Mouse (Mus musculus): ENCODE measurements around the gene Ppa2. TPM values are rescaled to one million over a fixed set of nuclear protein-coding genes. Genes with fewer than 3 reads are reported as not detected.

Gene Ppa2
- polyA plus RNA-seq, 1 experiment from 2014 or later = 20.2 TPM

DNA sequence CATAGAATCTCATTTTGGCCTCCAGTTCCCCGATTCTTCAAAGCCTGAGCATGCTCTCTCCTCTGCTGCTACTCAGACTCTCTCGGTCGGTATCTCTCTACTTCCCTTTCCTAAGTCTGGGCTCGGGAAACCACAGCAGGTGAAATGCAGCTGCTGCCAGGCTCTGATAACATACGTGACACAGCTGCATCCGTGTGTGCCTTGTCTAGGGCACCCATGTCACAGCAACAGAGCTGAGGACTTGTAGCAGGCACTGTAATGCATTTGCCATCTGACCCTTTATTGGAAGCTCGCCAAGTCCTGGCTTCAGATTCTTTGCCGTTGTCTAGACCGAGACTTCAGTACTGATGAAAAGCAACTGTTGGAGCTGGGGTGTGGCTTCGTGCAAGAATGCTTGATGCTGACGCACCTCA, 29.5 kb downstream of the Ppa2 start:
- Histone ChIP-seq H3K27ac (no peak overlapping the region), H3K4me3 (ENCODE audit: inconsistent target) (no peak overlapping the region), H3K79me2 (ENCODE audit: inconsistent target) (no peaks in the 10 kb centered on the region), H3K36me3 (ENCODE audit: inconsistent target) (no peaks in the 10 kb centered on the region)
- 32% methylated on average over 10 of the region's 11 CpGs for WGBS (ENCODE audit: missing documents)

DNA sequence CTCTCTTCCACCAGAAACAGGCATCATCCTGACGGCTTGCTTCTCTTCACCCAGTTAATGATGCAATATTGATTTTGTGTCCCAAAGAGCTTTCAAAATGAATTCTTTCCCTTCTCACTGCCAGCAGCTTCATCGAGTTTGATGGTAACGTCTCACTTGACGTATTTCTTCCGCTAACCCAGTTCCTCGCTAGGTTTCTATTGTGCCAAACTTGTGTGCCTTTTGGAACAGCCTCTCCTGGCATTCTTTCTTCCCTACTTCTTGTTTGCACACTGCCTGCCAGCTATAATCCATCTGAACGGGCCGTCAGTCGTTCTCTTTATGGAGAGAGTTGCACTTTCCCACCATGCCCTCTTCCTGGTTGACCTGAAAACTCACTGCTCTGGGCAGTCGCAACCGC, 31.2 kb downstream of the Ppa2 start:
- Histone ChIP-seq H3K36me3 (ENCODE audit: inconsistent target) (no peaks in the 10 kb centered on the region), H3K4me3 (ENCODE audit: inconsistent target) (no peak overlapping the region), H3K79me2 (ENCODE audit: inconsistent target) (no peaks in the 10 kb centered on the region), H3K27ac (no peak overlapping the region)
- 97% methylated on average over 11 of the region's 11 CpGs for WGBS (ENCODE audit: missing documents)

DNA sequence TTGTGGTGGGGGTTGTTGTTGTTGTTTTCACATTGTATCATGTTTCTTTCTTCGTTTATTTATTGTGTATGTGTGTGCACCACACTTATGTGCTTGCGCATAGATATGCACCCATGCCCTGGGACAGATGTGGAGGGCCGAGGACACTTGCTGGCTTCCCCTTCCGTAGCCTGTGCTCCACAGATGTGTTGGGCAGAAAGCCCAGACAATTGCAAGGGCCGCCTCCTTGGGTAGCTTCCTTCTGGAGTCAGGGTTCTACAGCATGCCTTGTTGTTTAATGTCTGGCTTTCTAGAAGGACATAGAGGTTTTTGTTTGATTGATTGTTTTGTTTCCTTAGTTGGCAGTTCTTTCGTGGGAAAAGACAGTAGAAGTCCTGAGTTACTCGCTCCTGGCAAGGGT, 37.6 kb downstream of the Ppa2 start:
- Histone ChIP-seq H3K79me2 (ENCODE audit: inconsistent target) (no peaks in the 10 kb centered on the region), H3K4me3 (ENCODE audit: inconsistent target) (no peak overlapping the region), H3K27ac (no peak overlapping the region), H3K36me3 (ENCODE audit: inconsistent target) (no peaks in the 10 kb centered on the region)
- 54% methylated on average over 7 of the region's 7 CpGs for WGBS (ENCODE audit: missing documents)

DNA sequence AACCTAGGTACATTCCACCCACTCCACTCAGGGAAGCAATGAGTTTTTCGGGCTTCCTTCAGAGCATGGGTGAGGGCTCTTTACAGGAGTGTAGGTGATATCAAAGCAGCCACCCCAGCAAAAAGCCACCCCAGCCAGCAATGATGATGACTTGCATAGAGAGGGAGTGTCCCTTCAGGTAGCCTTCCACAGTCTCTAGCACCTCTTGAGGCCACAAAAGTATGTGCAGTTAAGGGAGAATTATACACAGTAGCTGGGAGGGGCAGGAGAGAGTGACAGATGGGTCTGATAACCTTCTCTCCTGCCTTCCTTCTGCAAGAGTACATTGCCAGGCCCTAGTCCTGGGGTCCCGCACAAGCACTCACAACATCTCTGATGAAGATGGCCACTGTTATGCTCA, 38.9 kb downstream of the Ppa2 start:
- 95% methylated on average over 2 of the region's 2 CpGs for WGBS (ENCODE audit: missing documents)
- Histone ChIP-seq H3K79me2 (ENCODE audit: inconsistent target) (no peaks in the 10 kb centered on the region), H3K27ac (no peak overlapping the region), H3K4me3 (ENCODE audit: inconsistent target) (no peak overlapping the region), H3K36me3 (ENCODE audit: inconsistent target) (no peaks in the 10 kb centered on the region)

DNA sequence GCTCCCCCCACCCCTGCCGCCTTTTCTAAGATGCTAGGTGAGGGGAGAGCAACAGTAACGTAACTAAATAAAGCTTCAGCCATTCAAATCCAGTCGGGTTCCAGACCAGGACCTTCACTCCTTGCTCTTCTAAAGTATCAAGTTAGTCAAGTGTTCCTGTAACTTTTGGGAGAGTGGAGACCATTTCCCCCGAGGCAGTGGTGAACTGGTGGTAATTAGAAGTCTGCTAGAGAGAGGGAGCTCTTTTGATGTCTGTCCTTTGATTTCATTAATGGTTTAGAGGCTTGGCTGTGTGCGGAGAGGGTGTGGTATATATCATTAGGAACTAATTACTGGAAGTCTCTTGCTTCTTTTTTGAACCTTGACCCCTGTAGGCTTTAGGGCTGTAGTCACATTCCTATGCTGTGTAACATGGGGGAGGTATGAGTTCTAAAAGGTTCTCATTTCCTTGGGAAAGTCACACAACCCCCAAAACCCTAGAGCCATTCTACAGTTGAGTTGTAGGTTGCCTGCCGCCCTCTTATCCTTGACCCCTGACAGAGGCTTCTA, 47.6 kb downstream of the Ppa2 start:
- Histone ChIP-seq H3K79me2 (ENCODE audit: inconsistent target) (no peaks in the 10 kb centered on the region), H3K4me3 (ENCODE audit: inconsistent target) (no peak overlapping the region), H3K36me3 (ENCODE audit: inconsistent target) (no peaks in the 10 kb centered on the region), H3K27ac (no peak overlapping the region)
- WGBS (ENCODE audit: missing documents) = 93% methylated on average over 6 of the region's 6 CpGs

DNA sequence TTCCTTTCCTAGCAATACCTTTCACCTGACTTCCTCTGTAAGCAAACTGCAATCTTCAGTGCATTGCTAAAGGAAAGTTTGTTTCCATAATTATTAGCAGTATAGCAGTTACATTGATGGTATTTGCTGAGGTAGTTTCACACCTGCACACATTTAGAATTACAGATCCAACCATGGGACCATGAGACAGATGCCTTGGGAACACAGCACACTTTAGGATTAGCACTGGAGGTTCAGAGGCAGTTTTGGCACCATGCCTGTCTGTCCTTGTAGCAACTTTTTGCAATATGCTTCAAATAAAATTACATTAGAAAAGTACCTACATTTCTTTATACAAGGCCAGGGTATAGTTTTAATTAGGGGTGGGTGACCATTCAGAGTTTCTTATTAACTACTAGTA, 48.1 kb downstream of the Ppa2 start:
- Histone ChIP-seq H3K27ac (no peak overlapping the region), H3K79me2 (ENCODE audit: inconsistent target) (no peaks in the 10 kb centered on the region), H3K4me3 (ENCODE audit: inconsistent target) (no peak overlapping the region), H3K36me3 (ENCODE audit: inconsistent target) (no peaks in the 10 kb centered on the region)

DNA sequence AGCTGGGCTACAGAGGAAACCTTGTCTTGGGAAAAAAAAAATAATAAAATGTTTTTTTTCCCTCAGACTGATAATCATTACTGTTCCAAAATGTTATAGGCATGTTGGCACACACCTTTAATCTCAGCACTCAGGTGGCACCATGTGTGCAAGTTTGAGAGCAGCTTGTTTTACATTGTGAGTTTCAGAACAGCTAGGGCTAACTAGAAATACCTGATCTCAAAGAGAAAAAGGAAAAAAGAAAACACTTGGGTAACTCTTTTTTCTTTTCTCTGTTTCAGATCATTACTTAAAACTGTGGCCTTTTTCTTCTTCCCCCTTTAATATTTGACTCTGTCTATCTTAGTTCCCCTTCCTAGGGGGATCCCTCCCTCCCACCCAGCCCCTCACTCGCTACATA, 51.5 kb downstream of the Ppa2 start:
- H3K27ac ChIP-seq = no peak overlapping the region
- H3K4me3 ChIP-seq (ENCODE audit: inconsistent target) = no peak overlapping the region
- no peaks in the 10 kb centered on the region for H3K36me3 ChIP-seq (ENCODE audit: inconsistent target)
- 67% methylated on average over 1 of the region's 1 CpGs for WGBS (ENCODE audit: missing documents)
- no peaks in the 10 kb centered on the region for H3K79me2 ChIP-seq (ENCODE audit: inconsistent target)

DNA sequence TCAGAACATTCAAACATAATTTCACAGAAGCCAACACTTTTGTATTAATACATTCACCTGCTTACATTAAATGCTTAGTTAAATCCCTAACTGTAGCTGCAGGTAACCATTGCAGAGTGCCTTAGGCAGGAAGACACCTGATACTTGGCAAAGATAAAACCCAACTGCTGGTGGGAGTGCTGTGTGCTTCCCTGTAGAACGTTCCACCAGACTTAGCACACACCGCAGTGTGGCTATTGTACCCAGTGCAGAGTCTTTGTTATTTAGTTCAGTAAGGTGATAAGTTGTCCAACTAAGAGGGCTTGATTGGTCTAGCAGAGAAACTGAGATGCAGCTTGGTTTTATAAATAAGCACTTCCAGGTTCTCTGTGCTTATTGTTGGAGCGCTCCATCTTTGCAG, 54.2 kb downstream of the Ppa2 start:
- Histone ChIP-seq H3K79me2 (ENCODE audit: inconsistent target) (no peaks in the 10 kb centered on the region), H3K27ac (no peak overlapping the region), H3K4me3 (ENCODE audit: inconsistent target) (no peak overlapping the region), H3K36me3 (ENCODE audit: inconsistent target) (no peaks in the 10 kb centered on the region)
- 97% methylated on average over 3 of the region's 3 CpGs for WGBS (ENCODE audit: missing documents)

DNA sequence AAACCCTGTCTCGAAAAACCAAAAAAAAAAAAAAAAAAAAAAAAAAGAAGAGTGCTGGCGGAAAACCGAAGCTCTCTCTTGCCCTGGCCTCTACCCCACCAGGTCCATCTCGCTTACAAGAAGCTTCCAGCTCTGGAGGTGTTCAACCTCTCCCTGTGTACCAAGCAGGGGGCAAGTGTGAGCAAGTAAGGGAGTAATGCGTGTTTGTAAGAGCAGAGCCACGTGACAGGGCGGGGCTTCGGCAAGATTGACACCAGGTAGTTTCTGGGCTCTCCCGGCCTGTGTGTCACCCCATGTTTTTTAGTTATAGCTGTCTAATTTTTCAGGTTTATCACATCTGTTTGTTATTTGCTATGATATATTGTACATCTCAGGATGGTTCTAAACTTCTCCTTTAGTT, 56.2 kb downstream of the Ppa2 start:
- H3K36me3 ChIP-seq (ENCODE audit: inconsistent target) = no peaks in the 10 kb centered on the region
- no peaks in the 10 kb centered on the region for H3K79me2 ChIP-seq (ENCODE audit: inconsistent target)
- no peak overlapping the region for H3K27ac ChIP-seq
- no peak overlapping the region for H3K4me3 ChIP-seq (ENCODE audit: inconsistent target)
- WGBS (ENCODE audit: missing documents) = 95% methylated on average over 8 of the region's 9 CpGs

DNA sequence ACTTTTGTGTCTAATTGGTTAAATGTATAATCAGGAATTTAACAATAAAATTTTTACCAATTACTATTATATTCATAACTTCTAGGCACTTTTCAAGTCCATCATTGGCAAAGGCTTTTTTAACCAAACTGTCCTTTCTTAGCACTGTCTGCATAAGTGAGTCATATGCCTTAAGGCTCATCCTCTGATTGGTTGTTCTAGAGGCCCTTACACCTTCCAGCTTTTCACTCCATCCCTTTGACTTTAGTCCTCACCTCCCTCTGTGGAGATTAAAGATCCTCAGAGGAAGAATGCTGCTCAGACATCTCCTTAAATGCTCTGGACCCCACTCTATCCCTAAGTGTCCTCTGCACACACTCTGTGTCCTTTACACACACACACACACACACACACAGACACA, 68.3 kb downstream of the Ppa2 start:
- no peaks in the 10 kb centered on the region for H3K79me2 ChIP-seq (ENCODE audit: inconsistent target)
- H3K27ac ChIP-seq = no peak overlapping the region
- no peak overlapping the region for H3K4me3 ChIP-seq (ENCODE audit: inconsistent target)
- H3K36me3 ChIP-seq (ENCODE audit: inconsistent target) = no peaks in the 10 kb centered on the region

DNA sequence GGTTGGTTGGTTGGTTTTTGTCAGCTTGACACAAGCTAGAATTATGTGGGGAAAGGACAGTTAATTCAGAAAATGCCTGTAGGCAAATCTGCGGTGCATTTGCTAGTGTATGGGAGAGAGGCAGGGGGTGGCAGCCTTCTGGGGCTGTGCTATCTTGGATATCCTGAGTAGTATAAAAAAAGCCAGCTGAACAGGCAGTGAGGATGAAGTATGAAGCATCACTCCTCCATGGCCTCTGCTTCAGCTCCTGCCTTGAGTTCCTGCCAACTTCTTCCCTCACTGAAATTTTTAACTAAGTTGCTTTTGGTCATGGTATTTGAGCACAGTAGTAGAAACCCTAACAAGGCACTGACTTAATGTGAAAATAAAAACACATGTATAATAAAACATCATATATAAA, 70.1 kb downstream of the Ppa2 start:
- H3K36me3 ChIP-seq (ENCODE audit: inconsistent target) = no peaks in the 10 kb centered on the region
- 93% methylated on average over 1 of the region's 1 CpGs for WGBS (ENCODE audit: missing documents)
- H3K79me2 ChIP-seq (ENCODE audit: inconsistent target) = no peaks in the 10 kb centered on the region
- no peak overlapping the region for H3K4me3 ChIP-seq (ENCODE audit: inconsistent target)
- H3K27ac ChIP-seq = no peak overlapping the region

DNA sequence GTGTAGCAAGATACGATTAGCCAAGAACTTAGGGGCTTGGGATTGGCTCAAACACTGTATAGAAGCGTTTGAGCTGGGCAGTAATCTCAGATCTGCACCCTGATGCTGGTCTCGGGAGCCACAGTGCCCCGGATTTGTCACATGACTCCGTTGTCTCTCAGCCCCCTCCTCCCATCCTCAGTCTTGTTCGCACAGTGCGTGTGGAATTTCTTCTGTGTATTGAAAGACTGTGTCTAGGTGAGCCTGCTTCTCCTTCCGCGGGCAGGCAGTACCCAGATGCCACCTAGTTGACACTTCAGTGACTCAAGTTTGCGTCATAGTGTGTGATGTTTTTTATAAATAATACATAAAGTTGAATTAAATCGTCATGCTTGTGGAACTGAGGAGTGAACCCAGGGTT, 71.6 kb downstream of the Ppa2 start:
- 99% methylated on average over 10 of the region's 11 CpGs for WGBS (ENCODE audit: missing documents)
- no peak overlapping the region for H3K4me3 ChIP-seq (ENCODE audit: inconsistent target)
- no peak overlapping the region for H3K27ac ChIP-seq
- H3K36me3 ChIP-seq (ENCODE audit: inconsistent target) = no peaks in the 10 kb centered on the region
- no peaks in the 10 kb centered on the region for H3K79me2 ChIP-seq (ENCODE audit: inconsistent target)

DNA sequence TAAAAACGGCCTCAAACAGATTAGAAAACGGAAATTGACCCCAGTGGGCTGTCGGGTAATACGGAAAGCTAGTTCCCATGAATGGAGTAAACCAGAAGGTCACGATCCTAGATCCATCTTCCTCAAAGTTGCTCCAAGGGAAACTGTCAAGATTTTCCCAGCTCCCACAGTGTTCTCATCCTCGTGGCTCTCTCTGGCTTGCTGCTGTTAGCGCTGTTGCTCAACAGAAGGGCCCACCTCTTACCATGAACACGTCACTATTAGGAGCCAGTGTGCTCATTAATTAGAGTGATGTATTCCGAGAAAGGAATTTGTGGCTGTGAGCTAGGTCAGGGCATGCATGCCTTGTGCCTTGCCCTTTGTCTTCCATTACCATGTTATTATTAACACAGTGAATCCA, 72.2 kb downstream of the Ppa2 start:
- H3K4me3 ChIP-seq (ENCODE audit: inconsistent target) = no peak overlapping the region
- H3K79me2 ChIP-seq (ENCODE audit: inconsistent target) = no peaks in the 10 kb centered on the region
- H3K27ac ChIP-seq = no peak overlapping the region
- WGBS (ENCODE audit: missing documents) = 94% methylated on average over 9 of the region's 9 CpGs
- no peaks in the 10 kb centered on the region for H3K36me3 ChIP-seq (ENCODE audit: inconsistent target)

DNA sequence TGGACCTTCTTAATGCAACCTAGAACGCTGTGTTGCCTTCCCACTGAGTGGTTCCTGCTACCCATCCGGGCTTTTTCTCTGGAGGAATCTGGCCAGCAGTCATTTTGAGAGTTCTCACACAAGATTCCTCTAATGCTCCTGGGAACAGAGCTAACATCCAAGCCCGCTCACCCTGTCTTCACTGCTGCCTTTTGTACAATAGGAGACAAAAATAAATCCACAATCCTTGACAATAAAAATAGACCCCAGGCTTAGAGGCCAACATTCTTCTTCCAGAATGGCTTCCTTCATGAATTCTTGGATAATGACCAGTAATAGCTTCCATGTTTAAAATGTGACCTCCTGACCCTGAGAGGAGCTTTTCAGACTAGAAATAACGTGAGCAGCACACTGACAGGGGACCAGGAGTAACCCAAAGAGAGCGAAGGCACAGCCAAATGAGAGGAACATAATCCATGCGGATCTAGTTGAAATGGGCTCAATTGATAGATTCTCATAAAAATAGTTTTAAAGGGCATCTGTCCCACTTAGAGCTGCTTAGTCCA, 74.3 kb downstream of the Ppa2 start:
- no peaks in the 10 kb centered on the region for H3K36me3 ChIP-seq (ENCODE audit: inconsistent target)
- H3K27ac ChIP-seq = no peak overlapping the region
- no peak overlapping the region for H3K4me3 ChIP-seq (ENCODE audit: inconsistent target)
- no peaks in the 10 kb centered on the region for H3K79me2 ChIP-seq (ENCODE audit: inconsistent target)
- WGBS (ENCODE audit: missing documents) = 87% methylated on average over 6 of the region's 6 CpGs

DNA sequence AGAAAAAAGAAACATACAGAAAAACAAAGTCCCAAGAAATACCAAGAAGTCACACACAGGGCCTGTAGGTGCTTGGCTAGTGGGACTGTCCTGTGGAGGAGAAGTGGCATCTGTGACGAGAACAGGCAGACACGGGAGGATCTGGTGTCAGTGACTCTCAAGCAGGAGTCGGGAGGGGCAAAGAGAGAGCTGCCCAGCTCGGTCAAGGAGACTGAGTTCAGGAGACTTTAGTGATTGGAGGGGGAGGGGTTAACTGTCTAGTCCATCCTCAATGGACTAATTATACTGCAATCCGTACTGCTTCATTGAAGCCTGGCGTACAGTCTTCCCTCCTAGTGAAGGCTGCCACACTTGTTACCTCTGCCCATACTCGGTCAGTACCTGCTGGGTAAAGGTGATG, 77.4 kb downstream of the Ppa2 start:
- no peaks in the 10 kb centered on the region for H3K79me2 ChIP-seq (ENCODE audit: inconsistent target)

DNA sequence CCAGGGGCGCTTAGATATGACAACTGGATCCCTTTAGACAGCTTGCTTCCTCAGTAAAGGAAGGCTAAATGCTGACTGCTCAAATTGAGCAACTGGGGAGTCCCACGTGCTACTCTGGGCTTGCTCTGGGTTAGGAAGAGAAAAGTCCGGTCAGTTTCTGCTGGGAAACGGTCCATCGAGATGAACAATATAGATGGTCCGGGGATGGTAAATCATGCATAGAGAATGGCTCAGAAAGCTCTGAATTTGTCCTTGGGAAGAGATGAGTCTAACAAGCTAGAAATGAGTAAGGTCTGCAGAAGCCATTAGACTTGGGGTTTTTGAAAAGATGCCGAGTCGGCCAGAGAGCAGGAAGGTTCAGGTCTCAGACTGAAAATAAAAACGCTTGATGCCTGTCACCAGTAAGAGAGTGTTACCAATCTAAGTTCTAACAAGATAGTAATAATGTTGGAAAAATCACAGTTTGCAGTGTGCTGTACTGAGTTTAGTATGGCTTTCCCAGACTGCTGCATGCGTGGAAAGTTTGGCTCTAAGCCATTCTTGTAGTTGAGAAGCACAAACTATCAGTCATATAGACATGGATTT, 80.0 kb downstream of the Ppa2 start:
- Histone ChIP-seq H3K36me3 (ENCODE audit: inconsistent target) (no peaks in the 10 kb centered on the region), H3K79me2 (ENCODE audit: inconsistent target) (no peaks in the 10 kb centered on the region), H3K27ac (no peak overlapping the region), H3K4me3 (ENCODE audit: inconsistent target) (no peak overlapping the region)
- WGBS (ENCODE audit: missing documents) = 94% methylated on average over 10 of the region's 10 CpGs

More for the DNA sequence above, 77.4 kb downstream of the Ppa2 start:
- 94% methylated on average over 7 of the region's 7 CpGs for WGBS (ENCODE audit: missing documents)
- Histone ChIP-seq H3K27ac (no peak overlapping the region), H3K36me3 (ENCODE audit: inconsistent target) (no peaks in the 10 kb centered on the region), H3K4me3 (ENCODE audit: inconsistent target) (no peak overlapping the region)

All from macrophage (primary cell).